Mouse (Mus musculus) mesoderm, embryonic 11.5 days (tissue): ENCODE data around the gene Mab21l1.

Source experiments
- DNase-seq: peaks from one replicate; pipeline ENCODE4 v3.0.0-alpha.2; 2012; ENCODE audit warnings: low read depth, low spot score

Gene Mab21l1

GRCm38 (mm10) chr3:55814993-55815625, 32.8 kb downstream of the Mab21l1 start:
- DNase-seq, result no peak

- DNase-seq, result no peak
These were observed 33.8 kb downstream of the Mab21l1 start for GRCm38 (mm10) chr3:55816096-55816495.

DNA sequence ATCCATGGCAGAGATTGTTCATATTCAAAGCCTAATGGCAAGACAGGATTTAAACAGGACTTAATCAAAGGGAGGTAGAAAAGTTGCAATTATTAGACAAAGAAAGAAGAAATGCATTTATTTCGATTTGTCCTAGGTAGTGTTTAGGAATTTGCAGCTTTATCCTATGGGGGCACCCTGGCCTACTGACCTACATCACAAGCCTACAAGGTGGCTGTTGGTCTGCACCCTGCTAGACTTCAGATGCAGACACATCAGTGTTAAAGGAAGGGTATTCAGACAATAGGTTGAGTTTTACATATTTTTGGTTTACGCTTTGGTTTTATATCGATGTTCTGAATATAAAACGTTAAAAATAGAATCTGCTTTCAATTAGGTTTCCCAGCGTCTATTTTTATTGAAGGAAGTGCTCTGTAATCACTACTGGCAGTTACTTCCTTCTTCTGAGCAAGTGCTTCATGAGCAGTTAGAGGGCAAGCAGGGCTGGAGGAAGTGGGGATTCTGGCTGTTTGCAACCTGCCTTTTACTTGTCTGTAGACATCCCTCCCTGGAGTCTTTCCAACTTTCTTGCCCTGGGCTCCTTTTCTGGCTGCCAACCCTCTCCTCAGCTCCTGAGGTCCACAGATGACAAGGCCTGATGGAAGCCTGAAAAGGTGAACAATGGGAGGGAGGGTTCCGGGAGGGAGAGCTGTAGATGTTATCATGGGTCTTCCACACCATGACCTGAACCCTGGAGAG, 34.5 kb downstream of the Mab21l1 start:
- DNase-seq, result no peak

DNA sequence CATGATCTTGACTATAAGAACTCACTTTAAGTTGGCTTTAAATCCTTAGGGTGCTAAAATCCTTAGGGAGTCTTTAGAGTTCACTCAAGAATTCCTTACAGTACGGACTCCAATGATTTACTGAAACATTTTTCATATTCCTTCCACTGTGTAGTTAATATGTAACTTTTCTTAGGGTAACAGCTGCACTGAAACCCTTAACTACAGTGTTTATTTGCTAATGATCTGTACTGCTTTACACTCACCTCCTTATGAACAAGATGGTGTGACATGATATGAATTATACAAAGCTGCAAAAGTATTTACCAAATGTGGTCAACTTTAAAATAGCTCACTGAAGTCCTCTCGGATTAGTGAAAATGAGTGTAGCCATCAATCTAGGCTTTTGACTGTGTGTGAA, 35.8 kb downstream of the Mab21l1 start:
- DNase-seq, result no peak

GRCm38 (mm10) chr3:55819598-55819997, 37.3 kb downstream of the Mab21l1 start:
- DNase-seq, result no peak

GRCm38 (mm10) chr3:55824864-55825263, 42.6 kb downstream of the Mab21l1 start:
- DNase-seq, result peak; percentile 23

DNA sequence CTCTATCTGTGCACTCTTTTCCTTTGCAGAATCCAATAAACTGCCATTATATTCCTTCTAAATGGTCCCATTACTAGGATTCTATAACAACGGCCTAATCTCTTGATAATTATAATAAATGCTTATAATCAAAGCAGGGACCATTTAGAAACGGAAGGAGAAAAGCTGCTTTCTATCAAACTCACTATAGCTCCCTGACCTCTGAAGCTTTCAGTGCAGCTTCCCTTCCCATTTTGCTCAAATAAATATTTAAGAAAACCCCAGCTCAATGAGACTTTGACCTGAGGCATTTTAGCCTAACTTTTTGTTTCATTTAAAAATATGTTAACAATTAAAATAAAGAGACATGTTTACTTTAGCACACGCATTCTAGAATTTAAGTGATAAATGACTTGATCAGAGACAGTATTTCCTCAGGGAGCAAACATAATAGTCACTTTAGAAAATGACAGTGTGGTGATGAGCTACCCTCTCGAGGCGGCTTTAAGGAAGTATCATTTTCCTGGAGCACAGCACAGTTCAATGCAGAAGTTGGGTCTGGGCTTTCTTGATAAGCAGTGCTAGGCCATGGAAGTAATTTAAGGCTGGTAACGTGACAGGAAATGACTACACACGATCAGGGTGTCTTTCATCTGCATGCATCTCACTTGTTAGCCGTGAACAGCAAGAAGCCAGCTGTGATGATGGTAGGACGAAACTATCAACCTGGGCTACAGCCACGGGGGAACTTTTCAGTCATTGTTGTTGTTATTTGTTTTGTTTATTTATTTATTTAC, 46.4 kb downstream of the Mab21l1 start:
- DNase-seq, result peak; percentile 19

GRCm38 (mm10) chr3:55830226-55830625, 47.9 kb downstream of the Mab21l1 start:
- DNase-seq, result peak; percentile 23
